Mouse (Mus musculus) forebrain, embryonic 15.5 days (tissue): ENCODE measurements around the gene Fam69b. TPM values are rescaled to one million over a fixed set of nuclear protein-coding genes. Genes with fewer than 3 reads are reported as not detected.

Experiments
- microRNA counts: library from miRNA; unstranded; fragments of <30 nt; microRNA quantifications from one replicate; lab custom pipeline; 2016
- microRNA-seq: library from miRNA; unstranded; fragments of <30 nt; microRNA quantifications from one replicate; pipeline ENCODE4, GENCODE M21; 2016
- polyA plus RNA-seq: library from polyadenylated mRNA; unstranded; fragments of >200 nt; fragmentation: Nextera tagmentation; extraction: Ambion mirVana; gene quantifications from 2 replicates; pipeline ENCODE4 v1.2.1, GENCODE M21; 2015

Fam69b gene
- polyA plus RNA-seq, 1 experiment from 2014 or later, result 121 TPM

MicroRNAs within 50 kb of the gene (microRNA counts, 519-probe panel; counts per million panel counts)
- microRNA mmu-miR-126-3p (lab: Ali Mortazavi, UCI) (3,714 counts per million, percentile 89 among the panel's probes with 10 or more counts), microRNA mmu-miR-126-5p (lab: Ali Mortazavi, UCI) (3,028 counts per million, percentile 73 among the panel's probes with 10 or more counts)

Small RNAs within 50 kb of the gene (microRNA-seq; reads per million reads assigned to microRNA genes)
- not detected for gene Mir126a
- not detected for gene Mir126b

Other genes with a start within 250 kb of the Fam69b start
- gene Snapc4, start 247.8 kb upstream of the Fam69b start, polyA plus RNA-seq, result 31.4 and 31.6 TPM in 2 replicates
- gene Entr1, start 239.1 kb upstream of the Fam69b start, polyA plus RNA-seq, result 191 and 194 TPM in 2 replicates
- 90.2 and 98.3 TPM in 2 replicates for gene Pmpca, start 239.1 kb upstream of the Fam69b start, polyA plus RNA-seq
- 20.6 and 22.4 TPM in 2 replicates for gene Inpp5e, start 219.3 kb upstream of the Fam69b start, polyA plus RNA-seq
- 18.3 and 19.8 TPM in 2 replicates for gene Sec16a, start 183.2 kb upstream of the Fam69b start, polyA plus RNA-seq
- 22.6 and 26.1 TPM in 2 replicates for gene Notch1, start 111.8 kb upstream of the Fam69b start, polyA plus RNA-seq
- gene Egfl7, start 48.4 kb upstream of the Fam69b start, polyA plus RNA-seq, result 46.4 and 56.9 TPM in 2 replicates
- not detected in 2 replicates for gene Gm20532, start 41.8 kb upstream of the Fam69b start, polyA plus RNA-seq
- 3.4 and 3.9 TPM in 2 replicates for gene Agpat2, start 24.0 kb upstream of the Fam69b start, polyA plus RNA-seq
- not detected in 2 replicates for gene Lcn4, start 42.8 kb downstream of the Fam69b start, polyA plus RNA-seq
- not detected in 2 replicates for gene Abo, start 236.5 kb downstream of the Fam69b start, polyA plus RNA-seq